Mouse (Mus musculus) midbrain, embryonic 14.5 days (tissue): ENCODE measurements around the gene Spag6. TPM values are rescaled to one million over a fixed set of nuclear protein-coding genes. Genes with fewer than 3 reads are reported as not detected.

Experiments used
- ATAC-seq: fragments of 200-750 bp; cut with Nextera tagmentation; 2 replicates; pipeline ENCODE4 v1.8.0; 2017; ENCODE audit warnings: moderate number of reproducible peaks, moderate library complexity; ENCODE audit not compliant: low FRiP score, low TSS enrichment
- DNase-seq: peaks from one replicate; pipeline ENCODE4 v3.0.0-alpha.2; 2015
- H3K27ac ChIP-seq: fragments of 300-500 bp; sonication (generic); replicated peaks from 2 replicates; pipeline ENCODE4 v1.5.1; 2014; ENCODE audit warnings: mild to moderate bottlenecking, low read depth, low read length, moderate library complexity
- H3K27me3 ChIP-seq: fragments of 300-500 bp; sonication (generic); 2 replicates; pipeline ENCODE4 v1.6.1; 2014; ENCODE audit warnings: low read length, control low read depth, mixed read lengths; ENCODE audit not compliant: control insufficient read depth, insufficient read depth
- H3K36me3 ChIP-seq: fragments of 300-500 bp; sonication (generic); 2 replicates; pipeline ENCODE4 v1.6.1; 2014; ENCODE audit warnings: low read length, control low read depth; ENCODE audit not compliant: control insufficient read depth, insufficient read depth
- H3K4me1 ChIP-seq: fragments of 300-500 bp; sonication (generic); 2 replicates; pipeline ENCODE4 v1.6.1; 2014; ENCODE audit warnings: mild to moderate bottlenecking, antibody characterized with exemption, low read length, control low read depth; ENCODE audit not compliant: control insufficient read depth, insufficient read depth
- H3K4me2 ChIP-seq: fragments of 300-500 bp; sonication (generic); 2 replicates; pipeline ENCODE4 v1.6.1; 2014; ENCODE audit warnings: mild to moderate bottlenecking, low read length, moderate library complexity
- H3K4me3 ChIP-seq: fragments of 300-500 bp; sonication (generic); replicated peaks from 2 replicates; pipeline ENCODE4 v1.5.1; 2014; ENCODE audit warnings: low read depth, low read length
- H3K9ac ChIP-seq: fragments of 300-500 bp; sonication (generic); replicated peaks from 2 replicates; pipeline ENCODE4 v1.6.1; 2014; ENCODE audit warnings: mild to moderate bottlenecking, low read length, moderate library complexity
- H3K9me3 ChIP-seq: fragments of 300-500 bp; sonication (generic); 2 replicates; pipeline ENCODE4 v1.6.1; 2016; ENCODE audit warnings: low read length, control low read depth, mixed read lengths; ENCODE audit not compliant: control insufficient read depth
- WGBS: fragments of 180-500 bp; shearing (Covaris S2); extraction: QIAGEN DNeasy Blood & Tissue Kit; methylation state at CpG from one replicate; pipeline ENCODE4 v1.1.7; 2014; 5-methylcytosine and 5-hydroxymethylcytosine counted together
- polyA plus RNA-seq: library from polyadenylated mRNA; unstranded; fragments of >200 nt; fragmentation: Nextera tagmentation; extraction: Ambion mirVana; gene quantifications from 2 replicates; pipeline ENCODE4 v1.2.1, GENCODE M21; 2014

Gene Spag6
- polyA plus RNA-seq, 1 experiment from 2014 or later, result 0.25 TPM

DNA sequence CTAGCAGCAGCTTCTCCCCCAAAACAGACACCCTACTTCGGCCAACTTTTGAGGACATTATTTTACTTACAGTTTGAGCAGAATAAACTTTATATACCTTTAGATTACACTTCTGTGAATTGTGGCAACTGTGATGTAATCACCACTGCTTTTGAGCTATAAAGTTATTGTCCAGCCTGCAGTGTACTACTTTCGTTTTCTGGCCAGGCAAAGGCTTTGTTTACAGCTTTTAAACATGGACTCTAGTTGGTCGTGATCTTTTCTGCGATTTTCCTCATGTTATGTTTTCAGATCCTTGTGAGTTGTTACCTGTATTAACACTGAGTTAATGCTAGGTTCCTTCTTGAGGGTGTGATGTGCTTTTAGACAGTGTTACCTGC lies 72.6 kb downstream of the Spag6 start:
- Histone ChIP-seq H3K36me3 (no peaks in the 10 kb centered on the region), H3K9ac (peak overlapping the region; percentile 95), H3K27me3 (no peaks in the 10 kb centered on the region), H3K27ac (peak overlapping the region; percentile 97), H3K4me3 (peak overlapping the region; percentile 68), H3K4me2 (peak overlapping the region; percentile 75), H3K4me1 (peaks cover 4% of the 10 kb centered on the region; the same call in 1 of the 2 replicates), H3K9me3 (no peaks in the 10 kb centered on the region)
- WGBS, result 37% methylated on average over 4 of the region's 4 CpGs
- ATAC-seq (no peak), DNase-seq (no peak)

DNA sequence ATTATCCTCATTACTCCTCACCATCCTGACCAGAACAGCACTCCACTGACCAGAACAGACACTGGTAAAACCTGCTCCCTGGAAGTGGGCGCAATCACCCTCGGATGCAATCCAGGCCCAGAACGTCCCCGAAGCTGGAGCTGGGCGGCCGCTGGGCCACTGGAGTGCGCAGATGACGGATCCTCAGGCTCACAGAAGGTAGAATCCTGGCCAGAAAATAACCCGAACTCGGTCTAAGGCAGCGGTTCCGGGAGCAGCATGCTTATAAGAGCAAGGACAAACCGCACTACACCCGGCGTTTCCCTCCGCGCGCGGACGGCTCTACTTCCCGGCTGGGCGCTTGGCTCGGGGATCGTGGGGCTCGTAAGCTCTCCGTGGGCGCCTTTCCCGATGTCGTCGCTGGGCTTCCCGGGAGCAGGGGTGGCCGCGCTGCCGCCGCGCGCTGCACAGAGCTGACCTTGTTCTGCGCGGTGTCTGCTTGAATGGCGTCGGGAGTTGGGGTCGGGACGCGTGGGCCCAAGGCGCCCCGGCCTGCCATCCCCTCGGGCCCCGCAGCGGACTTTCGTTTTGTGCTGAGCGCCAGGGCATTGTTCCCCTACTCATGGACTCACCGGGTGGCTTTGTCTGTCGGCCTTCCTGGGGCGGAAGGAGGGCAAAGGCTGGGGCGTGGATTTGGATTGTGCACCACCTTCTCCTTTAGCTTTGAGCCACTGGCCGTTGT lies 73.1 kb downstream of the Spag6 start:
- under 1% methylated on average over 56 of the region's 56 CpGs for WGBS
- ATAC-seq, result peak; percentile 90

DNA sequence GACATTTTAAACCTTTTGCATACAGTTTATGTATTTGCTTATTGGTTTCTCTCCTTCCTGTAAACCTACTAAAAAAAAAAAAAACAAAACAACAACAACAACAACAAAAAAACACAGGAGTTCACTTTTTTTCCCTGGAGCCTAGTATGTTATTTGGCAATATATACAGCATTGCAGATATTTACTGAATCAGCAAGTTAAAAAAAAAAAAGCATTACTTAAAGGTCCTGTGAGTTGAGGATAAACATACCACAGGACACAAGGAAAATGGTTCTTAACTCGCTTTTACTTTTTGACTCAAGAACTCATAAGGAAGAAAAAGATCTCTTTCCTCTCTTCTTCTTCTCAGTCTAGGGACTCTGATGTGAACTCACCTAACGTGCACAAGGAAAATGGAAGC lies 74.6 kb downstream of the Spag6 start:
- no peak overlapping the region for H3K9ac ChIP-seq
- no peak for DNase-seq
- no peak overlapping the region for H3K4me2 ChIP-seq
- no peak overlapping the region for H3K4me3 ChIP-seq
- H3K36me3 ChIP-seq, result no peaks in the 10 kb centered on the region
- 97% methylated on average over 2 of the region's 2 CpGs for WGBS
- H3K4me1 ChIP-seq, result peaks cover 4% of the 10 kb centered on the region; the same call in 1 of the 2 replicates
- no peaks in the 10 kb centered on the region for H3K9me3 ChIP-seq
- no peak overlapping the region for H3K27ac ChIP-seq
- no peaks in the 10 kb centered on the region for H3K27me3 ChIP-seq
- no peak for ATAC-seq

More for the DNA sequence above, 73.1 kb downstream of the Spag6 start:
- peak overlapping the region; percentile 68 for H3K4me3 ChIP-seq
- peak; percentile 94 for DNase-seq
- peak overlapping the region; percentile 95 for H3K9ac ChIP-seq
- H3K36me3 ChIP-seq, result no peaks in the 10 kb centered on the region
- peak overlapping the region; percentile 97 for H3K27ac ChIP-seq
- no peaks in the 10 kb centered on the region for H3K27me3 ChIP-seq
- peak overlapping the region; percentile 75 for H3K4me2 ChIP-seq
- H3K9me3 ChIP-seq, result no peaks in the 10 kb centered on the region
- H3K4me1 ChIP-seq, result peaks cover 4% of the 10 kb centered on the region; the same call in 1 of the 2 replicates

DNA sequence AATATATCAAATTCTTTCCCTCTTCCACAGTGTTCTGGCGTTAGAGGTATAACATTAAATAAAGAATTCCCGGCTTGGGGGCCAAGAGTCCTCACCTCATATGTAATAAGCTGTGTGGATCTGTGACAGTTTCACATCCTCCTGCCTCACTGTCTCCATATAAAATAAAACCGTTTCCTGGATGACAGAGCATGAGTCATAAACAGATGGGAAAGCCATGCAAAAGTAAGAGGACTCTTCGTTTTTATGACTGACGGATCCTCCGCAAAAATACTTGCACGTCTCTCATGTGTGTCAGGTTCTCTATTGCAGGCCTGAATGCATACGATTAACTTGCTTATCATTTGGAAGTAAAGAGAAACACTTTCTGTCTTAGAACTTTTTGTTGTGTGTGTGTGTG lies 78.6 kb downstream of the Spag6 start:
- Histone ChIP-seq H3K36me3 (no peaks in the 10 kb centered on the region), H3K27ac (no peak overlapping the region), H3K4me3 (no peak overlapping the region), H3K9me3 (no peaks in the 10 kb centered on the region), H3K9ac (no peak overlapping the region), H3K4me2 (no peak overlapping the region), H3K27me3 (no peaks in the 10 kb centered on the region), H3K4me1 (no peaks in the 10 kb centered on the region)
- DNase-seq (no peak), ATAC-seq (no peak)
- WGBS, result 92% methylated on average over 8 of the region's 8 CpGs

DNA sequence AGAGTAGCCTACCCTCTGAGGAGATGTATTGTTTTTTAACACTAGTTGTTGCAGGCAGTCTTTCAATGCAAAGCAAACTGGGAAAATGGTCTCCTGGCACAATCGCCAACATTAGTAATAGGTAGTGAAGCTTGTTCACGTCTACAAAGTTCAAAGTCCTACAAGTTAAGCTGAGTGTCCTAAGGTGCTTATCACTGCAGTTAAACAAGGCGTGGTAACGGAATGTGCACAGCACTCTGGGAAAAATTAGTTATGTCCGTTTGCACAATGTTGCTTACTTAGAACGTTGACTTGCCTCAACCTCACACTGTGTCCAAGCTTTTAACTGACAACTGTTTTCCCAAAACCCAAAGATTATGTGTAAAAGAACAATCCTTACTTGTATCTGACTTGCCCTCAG lies 80.5 kb downstream of the Spag6 start:
- Histone ChIP-seq H3K4me3 (no peak overlapping the region), H3K4me2 (no peak overlapping the region), H3K9ac (no peak overlapping the region), H3K27ac (no peak overlapping the region), H3K4me1 (peaks cover 4% of the 10 kb centered on the region; the same call in 1 of the 2 replicates), H3K36me3 (no peaks in the 10 kb centered on the region), H3K27me3 (no peaks in the 10 kb centered on the region), H3K9me3 (no peaks in the 10 kb centered on the region)
- ATAC-seq (no peak), DNase-seq (no peak)
- 88% methylated on average over 6 of the region's 6 CpGs for WGBS

DNA sequence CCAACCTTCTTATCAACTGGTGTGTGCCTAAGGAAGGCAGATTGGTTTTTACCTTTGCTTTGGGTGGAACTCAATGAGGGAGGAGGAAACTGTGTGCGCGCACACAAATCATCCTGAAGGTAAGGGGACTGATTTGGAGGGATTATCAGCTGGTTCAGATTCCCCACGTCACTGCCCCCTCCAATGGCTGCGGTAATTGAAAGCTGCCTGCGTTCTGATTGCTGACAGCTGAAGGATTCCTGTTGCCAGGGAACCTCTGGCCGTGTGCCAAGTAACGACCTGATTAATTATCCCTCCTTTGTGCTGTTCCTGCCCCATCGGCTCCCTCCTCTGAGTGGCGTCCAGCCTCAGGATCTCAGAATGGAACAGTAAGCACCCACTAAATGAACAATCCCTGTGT lies 84.4 kb downstream of the Spag6 start:
- peak overlapping the region; percentile 36 for H3K4me2 ChIP-seq
- no peaks in the 10 kb centered on the region for H3K27me3 ChIP-seq
- H3K4me1 ChIP-seq, result peaks cover 4% of the 10 kb centered on the region; the same call in 1 of the 2 replicates
- H3K9me3 ChIP-seq, result no peaks in the 10 kb centered on the region
- H3K36me3 ChIP-seq, result no peaks in the 10 kb centered on the region
- H3K4me3 ChIP-seq, result no peak overlapping the region
- peak; percentile 90 for ATAC-seq
- peak; percentile 91 for DNase-seq
- WGBS, result 4% methylated on average over 9 of the region's 9 CpGs
- H3K27ac ChIP-seq, result no peak overlapping the region
- peak overlapping the region; percentile 17; the same call in 1 of the 2 replicates for H3K9ac ChIP-seq

DNA sequence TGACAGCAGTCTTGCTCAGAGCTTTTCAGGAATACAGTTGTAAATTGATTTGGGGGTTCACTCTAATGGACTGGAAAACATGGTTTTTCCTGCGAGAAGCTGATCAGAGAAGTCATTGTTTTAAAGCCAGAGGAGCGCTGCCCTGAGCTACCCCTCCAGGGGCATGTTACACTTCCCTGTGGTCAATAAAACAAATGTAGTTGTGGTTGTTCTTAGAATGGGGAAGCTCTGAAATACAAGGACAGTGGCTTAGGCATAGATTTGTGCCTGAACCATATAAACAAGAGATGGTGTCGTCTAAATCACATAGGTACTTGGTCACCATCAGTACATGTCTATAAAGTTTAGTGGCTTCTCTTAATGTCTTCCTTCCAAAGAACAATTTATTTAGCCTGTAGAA lies 86.0 kb downstream of the Spag6 start:
- DNase-seq, result no peak
- Histone ChIP-seq H3K27me3 (no peaks in the 10 kb centered on the region), H3K27ac (no peak overlapping the region), H3K9ac (no peak overlapping the region), H3K4me3 (no peak overlapping the region), H3K4me2 (no peak overlapping the region), H3K4me1 (peaks cover 4% of the 10 kb centered on the region; the same call in 1 of the 2 replicates), H3K36me3 (no peaks in the 10 kb centered on the region), H3K9me3 (no peaks in the 10 kb centered on the region)
- WGBS, result 81% methylated on average over 3 of the region's 3 CpGs
- ATAC-seq, result no peak

DNA sequence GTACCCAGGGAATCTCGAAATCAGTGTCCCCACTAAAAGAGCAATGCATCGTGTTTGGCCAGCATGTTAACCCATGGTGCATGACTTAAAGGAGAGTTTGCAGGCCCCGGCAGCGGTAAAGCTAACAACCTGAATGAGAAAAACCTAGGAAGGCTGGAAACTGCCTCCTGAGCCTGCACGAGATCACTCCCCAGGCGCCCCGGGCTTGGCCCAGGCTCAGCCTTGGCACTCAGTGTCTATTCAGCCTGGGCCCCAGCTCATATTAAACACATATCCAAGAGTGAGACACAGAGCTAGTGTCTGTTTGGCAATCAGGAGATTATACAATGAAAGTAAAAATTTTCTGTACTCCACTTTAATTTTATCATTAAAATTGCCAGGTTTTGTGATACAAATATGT lies 87.5 kb downstream of the Spag6 start:
- Histone ChIP-seq H3K9me3 (no peaks in the 10 kb centered on the region), H3K4me1 (peaks cover 4% of the 10 kb centered on the region; the same call in 1 of the 2 replicates), H3K27me3 (no peaks in the 10 kb centered on the region), H3K4me2 (no peak overlapping the region), H3K36me3 (no peaks in the 10 kb centered on the region), H3K27ac (no peak overlapping the region), H3K9ac (no peak overlapping the region), H3K4me3 (no peak overlapping the region)
- ATAC-seq (no peak), DNase-seq (no peak)
- 75% methylated on average over 7 of the region's 7 CpGs for WGBS

DNA sequence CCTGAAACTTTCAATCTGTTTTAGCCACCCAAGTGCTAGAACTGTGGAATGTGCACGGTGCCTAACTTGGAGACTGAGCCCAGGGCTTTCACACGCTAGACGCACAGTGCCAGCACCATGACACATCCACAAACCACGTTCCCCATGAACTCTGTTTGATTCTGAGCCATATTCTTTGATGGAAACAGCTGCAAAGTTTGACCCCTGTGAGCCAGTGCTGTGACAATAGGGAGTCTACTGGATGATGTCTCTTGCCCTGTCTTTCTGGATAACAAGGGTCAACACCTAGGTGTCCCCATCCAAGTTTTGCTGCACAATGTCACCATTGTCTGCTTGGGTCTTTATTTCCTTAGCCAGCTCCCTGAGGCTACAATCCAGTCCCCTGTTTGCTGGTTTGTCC lies 100.4 kb downstream of the Spag6 start:
- 77% methylated on average over 4 of the region's 4 CpGs for WGBS
- Histone ChIP-seq H3K9me3 (no peaks in the 10 kb centered on the region), H3K4me1 (peaks cover 18% of the 10 kb centered on the region), H3K9ac (no peak overlapping the region), H3K4me2 (no peak overlapping the region), H3K27me3 (no peaks in the 10 kb centered on the region; the same call in 1 of the 2 replicates), H3K27ac (no peak overlapping the region), H3K36me3 (no peaks in the 10 kb centered on the region), H3K4me3 (no peak overlapping the region)
- no peak for DNase-seq
- ATAC-seq, result no peak
